8 mouse cellular contexts compared by ENCODE assay signal in genomic region chr11:96778061-96778627, GRCm38 (mm10). TPM values are rescaled to one million over a fixed set of nuclear protein-coding genes. Genes with fewer than 3 reads are reported as not detected.
A peak's percentile ranks its signal among the peaks of the same experiment; 100 is the strongest.
DNase-seq lines count a peak whose midpoint lies in the region; ATAC-seq and TF ChIP-seq lines count a peak whose summit lies in the region.
"Not testable (repeated sequence)": the region's sequence is repeated elsewhere in the genome, so short reads cannot be mapped to it uniquely, and the experiment has no call there.

No protein-coding gene starts in this region.

- not testable (repeated sequence) for H3K4me1 ChIP-seq in embryonic facial prominence, embryonic 11.5 days (ENCODE audit: control insufficient read depth, insufficient read depth, low read length); hindbrain, embryonic 11.5 days (replicated peaks; ENCODE audit: control insufficient read depth, insufficient read depth, low read length); olfactory bulb, adult 2 months (ENCODE audit: control insufficient read depth, insufficient read depth, low read length)
- peaks cover 20% of the 10 kb centered on the region for H3K4me1 ChIP-seq in forebrain, embryonic 16.5 days (replicated peaks; ENCODE audit: control insufficient read depth, insufficient read depth, low read length)
- peaks cover 24% of the 10 kb centered on the region for H3K4me1 ChIP-seq in kidney, embryonic 15.5 days
- peaks cover 31% of the 10 kb centered on the region for H3K4me1 ChIP-seq in liver, embryonic 13.5 days (replicated peaks)
- H3K4me1 ChIP-seq in midbrain, embryonic 11.5 days (ENCODE audit: control insufficient read depth, insufficient read depth, low read length): peaks cover 10% of the 10 kb centered on the region

- TF ChIP-seq CTCF in olfactory bulb, adult 2 months (IDR thresholded peaks at IDR 0.05; ENCODE audit: insufficient read depth, low read depth, low read length): not testable (repeated sequence)

- H3K36me3 ChIP-seq in embryonic facial prominence, embryonic 11.5 days (replicated peaks; ENCODE audit: control insufficient read depth, insufficient read depth, low read depth, low read length); forebrain, embryonic 16.5 days (ENCODE audit: control insufficient read depth, insufficient read depth); hindbrain, embryonic 11.5 days (ENCODE audit: control insufficient read depth, insufficient read depth, low read length); liver, embryonic 13.5 days; midbrain, embryonic 11.5 days (ENCODE audit: control insufficient read depth, insufficient read depth, low read length): not testable (repeated sequence)
- H3K36me3 ChIP-seq in kidney, embryonic 15.5 days: peaks cover 12% of the 10 kb centered on the region

- H3K4me3 ChIP-seq in embryonic facial prominence, embryonic 11.5 days (ENCODE audit: low read depth, low read length): peak overlapping the region; percentile 58
- H3K4me3 ChIP-seq in forebrain, embryonic 16.5 days (replicated peaks; ENCODE audit: low read length): peak overlapping the region; percentile 68
- H3K4me3 ChIP-seq in hindbrain, embryonic 11.5 days (ENCODE audit: low read depth, low read length): peak overlapping the region; percentile 69; the same call in 1 of the 2 replicates
- peak overlapping the region; percentile 72 for H3K4me3 ChIP-seq in kidney, embryonic 15.5 days (replicated peaks)
- peak overlapping the region; percentile 83 for H3K4me3 ChIP-seq in liver, embryonic 13.5 days (replicated peaks)
- peak overlapping the region; percentile 44 for H3K4me3 ChIP-seq in midbrain, embryonic 11.5 days (ENCODE audit: low read depth, low read length)
- peak overlapping the region; percentile 68 for H3K4me3 ChIP-seq in olfactory bulb, adult 2 months (ENCODE audit: insufficient read depth, low read depth, low read length)

- H3K9ac ChIP-seq in embryonic facial prominence, embryonic 11.5 days (replicated peaks; ENCODE audit: low read length): peak overlapping the region; percentile 52
- peak overlapping the region; percentile 60 for H3K9ac ChIP-seq in forebrain, embryonic 16.5 days (replicated peaks; ENCODE audit: low read depth, low read length)
- H3K9ac ChIP-seq in hindbrain, embryonic 11.5 days (ENCODE audit: low read depth, low read length); kidney, embryonic 15.5 days: not testable (repeated sequence)
- H3K9ac ChIP-seq in liver, embryonic 13.5 days: peak overlapping the region; percentile 86
- peak overlapping the region; percentile 53; the same call in 1 of the 2 replicates for H3K9ac ChIP-seq in midbrain, embryonic 11.5 days (ENCODE audit: low read length)

- not testable (repeated sequence) for H3K9me3 ChIP-seq in embryonic facial prominence, embryonic 11.5 days (replicated peaks; ENCODE audit: control insufficient read depth, low read length); forebrain, embryonic 16.5 days (ENCODE audit: control insufficient read depth, low read length); hindbrain, embryonic 11.5 days (ENCODE audit: control insufficient read depth, low read length); kidney, embryonic 15.5 days (replicated peaks); liver, embryonic 13.5 days (replicated peaks); midbrain, embryonic 11.5 days (ENCODE audit: control insufficient read depth, low read length)

- WGBS in embryonic facial prominence, embryonic 11.5 days: 73% methylated on average over 10 of the region's 10 CpGs
- WGBS in forebrain, embryonic 16.5 days: 74% methylated on average over 10 of the region's 10 CpGs
- 71% methylated on average over 10 of the region's 10 CpGs for whole genome bisulfite sequencing in hindbrain, embryonic 11.5 days
- 64% methylated on average over 10 of the region's 10 CpGs for WGBS in kidney, embryonic 15.5 days
- 58% methylated on average over 10 of the region's 10 CpGs for WGBS in liver, embryonic 13.5 days (ENCODE audit: insufficient replicate concordance)
- whole genome bisulfite sequencing in midbrain, embryonic 11.5 days: 71% methylated on average over 10 of the region's 10 CpGs
- 70% methylated on average over 10 of the region's 10 CpGs for WGBS in olfactory bulb, adult 2 months

- peak overlapping the region; percentile 48 for H3K4me2 ChIP-seq in embryonic facial prominence, embryonic 11.5 days (ENCODE audit: low read depth, low read length)
- H3K4me2 ChIP-seq in forebrain, embryonic 16.5 days (ENCODE audit: low read length): peak overlapping the region; percentile 66
- H3K4me2 ChIP-seq in hindbrain, embryonic 11.5 days (replicated peaks; ENCODE audit: low read depth, low read length): peak overlapping the region; percentile 35; the same call in 1 of the 2 replicates
- H3K4me2 ChIP-seq in kidney, embryonic 15.5 days: peak overlapping the region; percentile 82
- peak overlapping the region; percentile 89 for H3K4me2 ChIP-seq in liver, embryonic 13.5 days
- H3K4me2 ChIP-seq in midbrain, embryonic 11.5 days: peak overlapping the region; percentile 85

- not testable (repeated sequence) for TF ChIP-seq POLR2A in olfactory bulb, adult 2 months (IDR thresholded peaks at IDR 0.05; ENCODE audit: insufficient read depth, low read depth, low read length)

- H3K27me3 ChIP-seq in embryonic facial prominence, embryonic 11.5 days (ENCODE audit: control insufficient read depth, insufficient read depth, low read length); forebrain, embryonic 16.5 days (replicated peaks; ENCODE audit: control insufficient read depth, insufficient read depth, low read length); hindbrain, embryonic 11.5 days (ENCODE audit: control insufficient read depth, insufficient read depth, low read length); kidney, embryonic 15.5 days; liver, embryonic 13.5 days; midbrain, embryonic 11.5 days (ENCODE audit: control insufficient read depth, insufficient read depth, low read length): not testable (repeated sequence)

- not testable (repeated sequence) for ATAC-seq in embryonic facial prominence, embryonic 11.5 days (replicated peaks; ENCODE audit: insufficient number of reproducible peaks, low FRiP score, low TSS enrichment, low read depth); forebrain, embryonic 16.5 days; hindbrain, embryonic 11.5 days (ENCODE audit: low FRiP score); kidney, embryonic 15.5 days (replicated peaks; ENCODE audit: low FRiP score); liver, embryonic 13.5 days (ENCODE audit: low read depth); midbrain, embryonic 11.5 days (ENCODE audit: low FRiP score)

- DNase-seq in A20 (ENCODE audit: low read depth, low spot score): peak; percentile 27
- DNase-seq in embryonic facial prominence, embryonic 11.5 days (ENCODE audit: low spot score); hindbrain, embryonic 11.5 days (ENCODE audit: low spot score); liver, embryonic 13.5 days; midbrain, embryonic 11.5 days (ENCODE audit: low spot score, missing footprints): not testable (repeated sequence)

- H3K27ac ChIP-seq in embryonic facial prominence, embryonic 11.5 days (replicated peaks; ENCODE audit: low read depth, low read length); hindbrain, embryonic 11.5 days (ENCODE audit: low read depth, low read length); midbrain, embryonic 11.5 days (ENCODE audit: low read depth, low read length); olfactory bulb, adult 2 months (ENCODE audit: insufficient read depth, low read depth, low read length): not testable (repeated sequence)
- 0 out of 2 replicates have a peak overlapping the region, but pooled peaks have one; percentile 9 for H3K27ac ChIP-seq in forebrain, embryonic 16.5 days (ENCODE audit: low read length)
- peak overlapping the region; percentile 80 for H3K27ac ChIP-seq in kidney, embryonic 15.5 days
- peak overlapping the region; percentile 84 for H3K27ac ChIP-seq in liver, embryonic 13.5 days

RNA-seq across cellular contexts. Expression of gene Snx11, which starts 0.8 kb away (rescaled TPM):
- polyA plus RNA-seq in embryonic facial prominence, embryonic 11.5 days (2014; fragmentation: Nextera tagmentation; extraction: Ambion mirVana): 9.8 and 10.4 TPM in 2 replicates
- polyA plus RNA-seq in forebrain, embryonic 16.5 days (2015; fragmentation: Nextera tagmentation; extraction: Ambion mirVana): 43.1 and 44.1 TPM in 2 replicates
- 13.8 and 14.4 TPM in 2 replicates for polyA plus RNA-seq in hindbrain, embryonic 11.5 days (2014; fragmentation: Nextera tagmentation; extraction: Ambion mirVana)
- polyA plus RNA-seq in kidney, embryonic 15.5 days (2015; fragmentation: Nextera tagmentation; extraction: Ambion mirVana): 19.2 and 20.4 TPM in 2 replicates
- polyA plus RNA-seq in liver, embryonic 13.5 days (2015; fragmentation: Nextera tagmentation; extraction: Ambion mirVana): 9.7 and 10.6 TPM in 2 replicates
- polyA plus RNA-seq in midbrain, embryonic 11.5 days (2014; fragmentation: Nextera tagmentation; extraction: Ambion mirVana): 15.3 and 18.8 TPM in 2 replicates
- not detected in 2 replicates for polyA plus RNA-seq in olfactory bulb, adult 2 months (2012; ENCODE audit: insufficient read depth, insufficient read length, low replicate concordance, missing spikeins)

RNA-seq across cellular contexts. Expression of gene Cbx1, which starts 10.8 kb away (rescaled TPM):
- 160 and 179 TPM in 2 replicates for polyA plus RNA-seq in embryonic facial prominence, embryonic 11.5 days (2014; fragmentation: Nextera tagmentation; extraction: Ambion mirVana)
- 87.7 and 93.3 TPM in 2 replicates for polyA plus RNA-seq in forebrain, embryonic 16.5 days (2015; fragmentation: Nextera tagmentation; extraction: Ambion mirVana)
- 147 and 158 TPM in 2 replicates for polyA plus RNA-seq in hindbrain, embryonic 11.5 days (2014; fragmentation: Nextera tagmentation; extraction: Ambion mirVana)
- polyA plus RNA-seq in kidney, embryonic 15.5 days (2015; fragmentation: Nextera tagmentation; extraction: Ambion mirVana): 136 and 154 TPM in 2 replicates
- 47.5 and 51.9 TPM in 2 replicates for polyA plus RNA-seq in liver, embryonic 13.5 days (2015; fragmentation: Nextera tagmentation; extraction: Ambion mirVana)
- polyA plus RNA-seq in midbrain, embryonic 11.5 days (2014; fragmentation: Nextera tagmentation; extraction: Ambion mirVana): 167 and 169 TPM in 2 replicates
- polyA plus RNA-seq in olfactory bulb, adult 2 months (2012; ENCODE audit: insufficient read depth, insufficient read length, low replicate concordance, missing spikeins): not detected in 2 replicates

RNA-seq across cellular contexts. Expression of gene Nfe2l1, which starts 51.6 kb away (rescaled TPM):
- 30.3 and 32.5 TPM in 2 replicates for polyA plus RNA-seq in embryonic facial prominence, embryonic 11.5 days (2014; fragmentation: Nextera tagmentation; extraction: Ambion mirVana)
- polyA plus RNA-seq in forebrain, embryonic 16.5 days (2015; fragmentation: Nextera tagmentation; extraction: Ambion mirVana): 64.8 and 68.2 TPM in 2 replicates
- polyA plus RNA-seq in hindbrain, embryonic 11.5 days (2014; fragmentation: Nextera tagmentation; extraction: Ambion mirVana): 27.9 and 35.2 TPM in 2 replicates
- 78.5 and 82.1 TPM in 2 replicates for polyA plus RNA-seq in kidney, embryonic 15.5 days (2015; fragmentation: Nextera tagmentation; extraction: Ambion mirVana)
- 19.2 and 20.2 TPM in 2 replicates for polyA plus RNA-seq in liver, embryonic 13.5 days (2015; fragmentation: Nextera tagmentation; extraction: Ambion mirVana)
- polyA plus RNA-seq in midbrain, embryonic 11.5 days (2014; fragmentation: Nextera tagmentation; extraction: Ambion mirVana): 31.7 and 35.2 TPM in 2 replicates
- 349 TPM in 1 of 2 replicates, not detected in the other for polyA plus RNA-seq in olfactory bulb, adult 2 months (2012; ENCODE audit: insufficient read depth, insufficient read length, low replicate concordance, missing spikeins)

Comparison
In these comparisons a context has a peak if more than half of its experiments do, and no peak if none do; other contexts are left out.
1. H3K4me2 ChIP-seq: peak in every context shown above with its lines; median percentile 89 in liver, embryonic 13.5 days; 85 in midbrain, embryonic 11.5 days; 82 in kidney, embryonic 15.5 days; 66 in forebrain, embryonic 16.5 days; 48 in embryonic facial prominence, embryonic 11.5 days; 35 in hindbrain, embryonic 11.5 days.
2. RNA of gene Snx11, which starts 0.8 kb away (polyA plus RNA-seq): 43.1 to 44.1 TPM in forebrain, embryonic 16.5 days, 19.2 to 20.4 TPM in kidney, embryonic 15.5 days, 15.3 to 18.8 TPM in midbrain, embryonic 11.5 days, 13.8 to 14.4 TPM in hindbrain, embryonic 11.5 days, 9.8 to 10.4 TPM in embryonic facial prominence, embryonic 11.5 days and 9.7 to 10.6 TPM in liver, embryonic 13.5 days; not detected in olfactory bulb, adult 2 months; every median in the first group is over 10 times any median in the second.
3. Peak in every context shown above with its lines, with median percentiles within 50 percentile points of each other: H3K4me3 ChIP-seq.